Mouse (Mus musculus) kidney, embryonic 16.5 days (tissue): ENCODE results near the gene Bach1. TPM values are rescaled to one million over a fixed set of nuclear protein-coding genes. Genes with fewer than 3 reads are reported as not detected.

Experiments used
- ATAC-seq: fragments of 200-750 bp; cut with Nextera tagmentation; 2 replicates; pipeline ENCODE4 v1.8.0; 2017; ENCODE audit warnings: moderate TSS enrichment; ENCODE audit not compliant: low FRiP score, low TSS enrichment
- H3K27ac ChIP-seq: fragments of 300-500 bp; sonication (generic); 2 replicates; pipeline ENCODE4 v1.5.1; 2014; ENCODE audit warnings: low read length
- H3K27me3 ChIP-seq: fragments of 300-500 bp; sonication (generic); 2 replicates; pipeline ENCODE4 v1.6.1; 2014; ENCODE audit warnings: low read length, control low read depth, mixed read lengths; ENCODE audit not compliant: insufficient read depth
- H3K36me3 ChIP-seq: fragments of 300-500 bp; sonication (generic); 2 replicates; pipeline ENCODE4 v1.6.1; 2014; ENCODE audit warnings: low read length, control low read depth, mixed read lengths; ENCODE audit not compliant: insufficient read depth
- H3K4me1 ChIP-seq: fragments of 300-500 bp; sonication (generic); 2 replicates; pipeline ENCODE4 v1.6.1; 2014; ENCODE audit warnings: low read length, control low read depth, mixed read lengths; ENCODE audit not compliant: insufficient read depth
- H3K4me2 ChIP-seq: fragments of 300-500 bp; sonication (generic); replicated peaks from 2 replicates; pipeline ENCODE4 v1.6.1; 2014; ENCODE audit warnings: low read depth, low read length
- H3K4me3 ChIP-seq: fragments of 300-500 bp; sonication (generic); 2 replicates; pipeline ENCODE4 v1.5.1; 2014; ENCODE audit warnings: mild to moderate bottlenecking, low read length
- H3K9ac ChIP-seq: fragments of 300-500 bp; sonication (generic); replicated peaks from 2 replicates; pipeline ENCODE4 v1.6.1; 2014; ENCODE audit warnings: low read length
- H3K9me3 ChIP-seq: fragments of 300-500 bp; sonication (generic); 2 replicates; pipeline ENCODE4 v1.6.1; 2016; ENCODE audit warnings: low read length, control low read depth
- WGBS: fragments of 180-500 bp; shearing (Covaris S2); extraction: QIAGEN DNeasy Blood & Tissue Kit; methylation state at CpG from one replicate; pipeline ENCODE4 v1.1.7; 2014; 5-methylcytosine and 5-hydroxymethylcytosine counted together
- polyA plus RNA-seq: library from polyadenylated mRNA; unstranded; fragments of >200 nt; fragmentation: Nextera tagmentation; extraction: Ambion mirVana; gene quantifications from 2 replicates; pipeline ENCODE4 v1.2.1, GENCODE M21; 2015

The Bach1 gene
- polyA plus RNA-seq, 1 experiment from 2014 or later: 12.0 TPM

GRCm38 (mm10) chr16:87717046-87717660 is 18.4 kb downstream of the Bach1 start:
- Histone ChIP-seq H3K27ac (no peak overlapping the region), H3K27me3 (no peaks in the 10 kb centered on the region), H3K4me3 (no peak overlapping the region), H3K9ac (no peak overlapping the region), H3K4me2 (no peak overlapping the region), H3K4me1 (peaks cover 16% of the 10 kb centered on the region), H3K36me3 (peaks cover 17% of the 10 kb centered on the region), H3K9me3 (no peaks in the 10 kb centered on the region)
- WGBS: 67% methylated on average over 5 of the region's 5 CpGs
- no peak for ATAC-seq

GRCm38 (mm10) chr16:87719071-87719470 is 20.3 kb downstream of the Bach1 start:
- Histone ChIP-seq H3K9ac (no peak overlapping the region), H3K4me2 (no peak overlapping the region), H3K4me3 (no peak overlapping the region), H3K9me3 (no peaks in the 10 kb centered on the region), H3K27me3 (no peaks in the 10 kb centered on the region), H3K27ac (no peak overlapping the region), H3K4me1 (peaks cover 9% of the 10 kb centered on the region), H3K36me3 (peaks cover 26% of the 10 kb centered on the region)
- WGBS: 80% methylated on average over 11 of the region's 11 CpGs
- no peak for ATAC-seq

GRCm38 (mm10) chr16:87719688-87720283 is 21.0 kb downstream of the Bach1 start:
- Histone ChIP-seq H3K36me3 (peaks cover 28% of the 10 kb centered on the region), H3K9ac (no peak overlapping the region), H3K27ac (no peak overlapping the region), H3K9me3 (no peaks in the 10 kb centered on the region), H3K4me1 (peaks cover 9% of the 10 kb centered on the region), H3K27me3 (no peaks in the 10 kb centered on the region), H3K4me3 (no peak overlapping the region), H3K4me2 (no peak overlapping the region)
- ATAC-seq: no peak
- WGBS: 89% methylated on average over 23 of the region's 23 CpGs

- H3K4me3 ChIP-seq: no peak overlapping the region
- no peak overlapping the region for H3K9ac ChIP-seq
- H3K4me2 ChIP-seq: no peak overlapping the region
- H3K27ac ChIP-seq: no peak overlapping the region
- H3K4me1 ChIP-seq: peaks cover 6% of the 10 kb centered on the region
- H3K9me3 ChIP-seq: no peaks in the 10 kb centered on the region
- no peaks in the 10 kb centered on the region for H3K27me3 ChIP-seq
- no peak for ATAC-seq
- peaks cover 38% of the 10 kb centered on the region for H3K36me3 ChIP-seq
- WGBS: 96% methylated on average over 24 of the region's 24 CpGs
Measured at GRCm38 (mm10) chr16:87720851-87721409, 22.2 kb downstream of the Bach1 start.

- Histone ChIP-seq H3K9ac (no peak overlapping the region), H3K4me2 (no peak overlapping the region), H3K27me3 (no peaks in the 10 kb centered on the region), H3K9me3 (no peaks in the 10 kb centered on the region), H3K27ac (no peak overlapping the region), H3K36me3 (peaks cover 38% of the 10 kb centered on the region), H3K4me3 (no peak overlapping the region), H3K4me1 (no peaks in the 10 kb centered on the region)
- WGBS: 87% methylated on average over 5 of the region's 5 CpGs
- no peak for ATAC-seq
Measured at GRCm38 (mm10) chr16:87722857-87723256, 24.1 kb downstream of the Bach1 start.

GRCm38 (mm10) chr16:87723479-87723878 is 24.7 kb downstream of the Bach1 start:
- no peaks in the 10 kb centered on the region for H3K27me3 ChIP-seq
- 85% methylated on average over 15 of the region's 15 CpGs for WGBS
- H3K9me3 ChIP-seq: no peaks in the 10 kb centered on the region
- no peaks in the 10 kb centered on the region for H3K4me1 ChIP-seq
- no peak overlapping the region for H3K27ac ChIP-seq
- no peak overlapping the region for H3K4me3 ChIP-seq
- no peak overlapping the region for H3K4me2 ChIP-seq
- H3K36me3 ChIP-seq: peaks cover 43% of the 10 kb centered on the region
- H3K9ac ChIP-seq: no peak overlapping the region
- ATAC-seq: no peak

GRCm38 (mm10) chr16:87724826-87725225 is 26.1 kb downstream of the Bach1 start:
- no peaks in the 10 kb centered on the region for H3K9me3 ChIP-seq
- H3K9ac ChIP-seq: no peak overlapping the region
- no peak overlapping the region for H3K4me3 ChIP-seq
- no peaks in the 10 kb centered on the region for H3K4me1 ChIP-seq
- no peak overlapping the region for H3K4me2 ChIP-seq
- no peak overlapping the region for H3K27ac ChIP-seq
- H3K36me3 ChIP-seq: peaks cover 45% of the 10 kb centered on the region
- 85% methylated on average over 4 of the region's 4 CpGs for WGBS
- H3K27me3 ChIP-seq: no peaks in the 10 kb centered on the region
- ATAC-seq: 0 out of 2 replicates have a peak, but pooled peaks have one; percentile 9

- Histone ChIP-seq H3K4me1 (no peaks in the 10 kb centered on the region), H3K27me3 (no peaks in the 10 kb centered on the region), H3K27ac (no peak overlapping the region), H3K9me3 (no peaks in the 10 kb centered on the region), H3K4me2 (no peak overlapping the region), H3K9ac (no peak overlapping the region), H3K4me3 (no peak overlapping the region), H3K36me3 (peaks cover 45% of the 10 kb centered on the region)
- whole genome bisulfite sequencing: 93% methylated on average over 5 of the region's 5 CpGs
- ATAC-seq: 0 out of 2 replicates have a peak, but pooled peaks have one; percentile 14
Measured at GRCm38 (mm10) chr16:87725241-87725640, 26.5 kb downstream of the Bach1 start.

- Histone ChIP-seq H3K4me1 (no peaks in the 10 kb centered on the region), H3K4me3 (no peak overlapping the region), H3K4me2 (no peak overlapping the region), H3K27ac (no peak overlapping the region), H3K27me3 (no peaks in the 10 kb centered on the region), H3K9ac (no peak overlapping the region), H3K9me3 (no peaks in the 10 kb centered on the region), H3K36me3 (peaks cover 49% of the 10 kb centered on the region)
- WGBS: 94% methylated on average over 21 of the region's 21 CpGs
- ATAC-seq: no peak
Measured at GRCm38 (mm10) chr16:87725963-87726362, 27.2 kb downstream of the Bach1 start.

GRCm38 (mm10) chr16:87726369-87726768 is 27.6 kb downstream of the Bach1 start:
- Histone ChIP-seq H3K4me1 (no peaks in the 10 kb centered on the region), H3K36me3 (peaks cover 49% of the 10 kb centered on the region), H3K27ac (no peak overlapping the region), H3K9ac (no peak overlapping the region), H3K9me3 (no peaks in the 10 kb centered on the region), H3K4me2 (no peak overlapping the region), H3K4me3 (no peak overlapping the region), H3K27me3 (no peaks in the 10 kb centered on the region)
- ATAC-seq: no peak
- 96% methylated on average over 6 of the region's 6 CpGs for WGBS
